Mouse (Mus musculus): ENCODE results near the gene Il12rb2. TPM values are rescaled to one million over a fixed set of nuclear protein-coding genes. Genes with fewer than 3 reads are reported as not detected.

Il12rb2 gene
- polyA plus RNA-seq (2012; rRNA removed), result 0.35 and 0.46 TPM in 2 replicates

DNA sequence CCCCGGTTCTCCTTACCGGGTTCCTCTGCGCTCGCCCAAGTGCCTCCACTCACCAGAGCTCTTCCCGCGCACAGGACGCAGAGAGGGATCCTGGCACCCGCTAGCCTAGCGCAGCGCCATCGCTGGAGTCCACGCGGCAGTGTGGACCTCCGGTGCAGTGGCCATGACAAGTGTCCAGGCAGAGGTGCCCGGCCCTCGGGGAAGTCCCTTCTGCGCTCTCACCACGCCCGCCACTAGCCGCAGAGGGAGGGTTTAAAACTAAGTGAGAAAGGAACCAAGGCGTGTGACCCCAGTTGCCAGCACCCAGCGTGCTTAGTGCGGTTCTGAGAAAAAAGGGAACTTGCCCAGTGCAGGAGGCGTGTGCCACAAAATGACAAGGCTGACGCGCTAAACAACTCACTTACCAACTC lies at the start of gene Il12rb2:
Gene Il12rb2 (minus strand): TSS at position 207 of the 410 bp plus-strand sequence.

Other genes with a start within 250 kb of the Il12rb2 start
- gene Serbp1, start 138.0 kb downstream of the Il12rb2 start, polyA plus RNA-seq (2012; rRNA removed), result 216 and 221 TPM in 2 replicates
- gene Il23r, start 115.7 kb upstream of the Il12rb2 start, polyA plus RNA-seq (2012; rRNA removed), result not detected in 2 replicates
- 0.77 and 0.97 TPM in 2 replicates for gene Tacstd2, start 159.6 kb upstream of the Il12rb2 start, polyA plus RNA-seq (2012; rRNA removed)

Data from liver, embryonic 18 days (tissue).